Mouse (Mus musculus): ENCODE measurements around the gene Trpc4. TPM values are rescaled to one million over a fixed set of nuclear protein-coding genes. Genes with fewer than 3 reads are reported as not detected.

The Trpc4 gene
- polyA plus RNA-seq, 1 experiment from 2014 or later = 0.05 TPM

DNA sequence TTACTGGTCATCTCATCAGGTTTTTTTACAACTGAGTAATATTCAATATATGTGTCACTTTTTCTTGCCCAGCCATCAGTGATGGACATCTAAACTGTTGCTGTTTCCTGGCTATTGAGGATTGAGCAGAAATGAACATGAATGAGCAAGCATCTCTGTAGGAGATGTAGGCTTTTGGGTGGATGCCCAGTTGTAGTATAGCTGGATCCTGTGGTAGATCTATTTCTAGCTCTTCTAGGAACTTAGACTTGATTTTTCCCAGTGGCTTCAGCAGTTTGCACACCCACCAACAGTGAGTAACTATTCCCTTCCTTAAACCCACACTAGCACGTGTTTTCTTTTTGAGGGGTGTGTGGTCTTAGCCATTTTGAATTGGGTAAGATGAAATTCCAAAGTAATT is 87.3 kb downstream of the Trpc4 start:
- Histone ChIP-seq H3K27me3 (ENCODE audit: control insufficient read depth, insufficient read depth, low read depth, low read length) (no peaks in the 10 kb centered on the region), H3K27ac (ENCODE audit: low read length) (no peak overlapping the region), H3K4me2 (ENCODE audit: low read depth, low read length) (no peak overlapping the region), H3K36me3 (ENCODE audit: control insufficient read depth, insufficient read depth) (no peaks in the 10 kb centered on the region), H3K4me3 (ENCODE audit: low read depth, low read length) (no peak overlapping the region), H3K9me3 (replicated peaks; ENCODE audit: control insufficient read depth, low read length) (no peaks in the 10 kb centered on the region), H3K9ac (ENCODE audit: low read depth, low read length) (no peak overlapping the region), H3K4me1 (ENCODE audit: control insufficient read depth, low read depth, low read length) (no peaks in the 10 kb centered on the region)
- 46% methylated on average over 1 of the region's 1 CpGs for WGBS (ENCODE audit: insufficient replicate concordance)
- ATAC-seq (ENCODE audit: low read depth) = no peak

DNA sequence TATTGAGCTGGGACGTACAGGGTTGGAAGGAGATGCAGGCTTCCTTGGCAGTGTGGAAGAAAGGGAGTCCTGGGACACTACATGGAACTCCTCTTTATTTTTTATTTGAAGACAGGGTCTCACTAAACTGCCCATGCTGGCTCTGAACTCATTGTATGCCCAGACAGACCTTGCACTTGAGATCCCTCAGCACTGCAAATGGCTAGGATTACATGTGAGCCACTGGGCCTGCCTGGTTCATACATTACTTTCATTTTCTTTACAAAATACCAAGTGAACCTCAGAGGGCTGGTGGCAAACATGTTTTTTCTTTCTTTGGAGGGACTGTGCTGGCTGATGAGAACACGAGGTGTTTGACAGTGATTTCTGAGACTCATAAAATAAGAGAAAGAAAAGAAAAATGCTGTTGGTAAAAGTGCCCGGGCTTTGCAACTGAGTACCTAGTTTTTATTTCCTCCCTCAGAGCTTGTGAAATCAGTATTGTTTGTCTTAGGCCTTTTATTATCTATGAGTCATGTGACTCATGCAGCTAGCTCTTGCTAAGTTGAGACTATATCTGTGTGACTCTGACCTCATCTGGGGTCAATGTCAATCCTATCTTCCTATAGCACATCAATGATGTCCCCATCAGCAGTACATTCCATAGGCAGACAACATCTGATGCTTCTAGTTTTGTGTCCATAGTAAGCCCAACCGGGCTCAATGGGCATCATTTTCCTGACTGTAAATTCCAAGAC is 89.1 kb downstream of the Trpc4 start:
- Histone ChIP-seq H3K4me1 (ENCODE audit: control insufficient read depth, low read depth, low read length) (no peaks in the 10 kb centered on the region), H3K9ac (ENCODE audit: low read depth, low read length) (no peak overlapping the region), H3K27me3 (ENCODE audit: control insufficient read depth, insufficient read depth, low read depth, low read length) (no peaks in the 10 kb centered on the region), H3K4me2 (ENCODE audit: low read depth, low read length) (no peak overlapping the region), H3K36me3 (ENCODE audit: control insufficient read depth, insufficient read depth) (no peaks in the 10 kb centered on the region), H3K4me3 (ENCODE audit: low read depth, low read length) (no peak overlapping the region), H3K27ac (ENCODE audit: low read length) (no peak overlapping the region), H3K9me3 (replicated peaks; ENCODE audit: control insufficient read depth, low read length) (no peaks in the 10 kb centered on the region)
- ATAC-seq (ENCODE audit: low read depth) = no peak
- WGBS (ENCODE audit: insufficient replicate concordance) = 59% methylated on average over 4 of the region's 4 CpGs

DNA sequence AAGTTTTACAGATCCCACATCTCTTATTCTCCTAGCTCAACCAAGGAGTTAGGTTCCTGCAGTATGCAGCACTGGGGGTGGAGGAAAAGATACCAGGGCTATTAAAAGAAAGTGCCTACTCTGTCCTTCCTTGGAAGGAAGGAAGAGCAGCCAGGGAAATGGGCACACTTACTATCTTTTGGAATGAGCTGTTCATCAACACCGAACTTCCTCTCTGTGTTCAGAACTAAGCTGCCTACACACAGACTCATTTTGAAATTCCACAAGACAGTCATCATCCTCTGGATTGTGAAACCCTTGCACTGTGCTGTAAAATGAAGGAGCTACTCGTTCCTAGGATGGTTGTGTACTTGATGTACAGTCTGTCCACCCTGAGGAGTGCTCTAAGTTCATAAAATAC is 90.6 kb downstream of the Trpc4 start:
- Histone ChIP-seq H3K4me2 (ENCODE audit: low read depth, low read length) (no peak overlapping the region), H3K27me3 (ENCODE audit: control insufficient read depth, insufficient read depth, low read depth, low read length) (no peaks in the 10 kb centered on the region), H3K9me3 (replicated peaks; ENCODE audit: control insufficient read depth, low read length) (no peaks in the 10 kb centered on the region), H3K27ac (ENCODE audit: low read length) (no peak overlapping the region), H3K4me3 (ENCODE audit: low read depth, low read length) (no peak overlapping the region), H3K4me1 (ENCODE audit: control insufficient read depth, low read depth, low read length) (no peaks in the 10 kb centered on the region), H3K36me3 (ENCODE audit: control insufficient read depth, insufficient read depth) (no peaks in the 10 kb centered on the region), H3K9ac (ENCODE audit: low read depth, low read length) (no peak overlapping the region)
- 32% methylated on average over 2 of the region's 2 CpGs for WGBS (ENCODE audit: insufficient replicate concordance)
- no peak for ATAC-seq (ENCODE audit: low read depth)

DNA sequence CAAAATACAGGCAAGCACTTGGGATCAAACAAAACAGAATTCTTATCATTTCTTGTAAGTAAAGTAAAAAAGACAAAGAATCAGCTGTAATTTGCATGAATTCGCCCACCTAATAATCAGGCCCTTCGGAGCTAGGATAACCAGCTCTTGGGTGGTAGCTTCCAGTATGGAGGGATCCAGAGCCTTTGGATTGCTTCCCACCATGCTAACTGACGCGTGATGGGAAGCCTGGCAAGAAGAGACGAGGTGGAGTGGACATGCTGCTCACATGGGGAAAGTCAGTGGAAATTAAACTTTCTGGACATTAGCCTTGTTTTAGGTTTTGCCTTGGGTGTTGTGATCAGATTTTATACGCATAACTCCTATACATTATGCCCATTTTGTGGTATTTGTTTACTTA is 93.5 kb downstream of the Trpc4 start:
- Histone ChIP-seq H3K27me3 (ENCODE audit: control insufficient read depth, insufficient read depth, low read depth, low read length) (no peaks in the 10 kb centered on the region), H3K9ac (ENCODE audit: low read depth, low read length) (no peak overlapping the region), H3K4me3 (ENCODE audit: low read depth, low read length) (no peak overlapping the region), H3K27ac (ENCODE audit: low read length) (no peak overlapping the region), H3K36me3 (ENCODE audit: control insufficient read depth, insufficient read depth) (no peaks in the 10 kb centered on the region), H3K4me2 (ENCODE audit: low read depth, low read length) (no peak overlapping the region), H3K4me1 (ENCODE audit: control insufficient read depth, low read depth, low read length) (no peaks in the 10 kb centered on the region), H3K9me3 (replicated peaks; ENCODE audit: control insufficient read depth, low read length) (no peaks in the 10 kb centered on the region)
- ATAC-seq (ENCODE audit: low read depth) = no peak
- WGBS (ENCODE audit: insufficient replicate concordance) = 60% methylated on average over 6 of the region's 6 CpGs

DNA sequence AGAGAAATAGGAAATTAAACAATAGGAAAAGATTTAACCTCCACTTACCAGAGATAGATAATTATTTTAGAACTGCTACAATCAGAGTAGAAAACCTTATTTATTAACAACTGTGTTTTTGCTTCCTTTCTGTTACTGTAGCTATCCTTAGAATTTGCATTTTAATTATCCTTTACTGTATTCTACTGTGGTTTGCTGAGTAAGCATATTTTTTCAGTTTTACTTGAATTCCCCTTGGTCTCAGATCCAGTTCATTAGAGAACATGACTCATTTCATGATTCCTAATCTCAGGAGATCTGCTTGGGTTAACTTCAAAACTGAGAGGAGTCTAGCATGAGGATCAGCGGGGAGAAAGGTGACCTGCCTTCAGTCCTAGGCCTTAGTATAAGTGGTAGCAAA is 111.1 kb downstream of the Trpc4 start:
- 73% methylated on average over 1 of the region's 1 CpGs for WGBS (ENCODE audit: insufficient replicate concordance)
- H3K9ac ChIP-seq (ENCODE audit: low read depth, low read length) = no peak overlapping the region
- no peak overlapping the region for H3K4me2 ChIP-seq (ENCODE audit: low read depth, low read length)
- H3K27ac ChIP-seq (ENCODE audit: low read length) = no peak overlapping the region
- no peaks in the 10 kb centered on the region for H3K9me3 ChIP-seq (replicated peaks; ENCODE audit: control insufficient read depth, low read length)
- no peaks in the 10 kb centered on the region for H3K27me3 ChIP-seq (ENCODE audit: control insufficient read depth, insufficient read depth, low read depth, low read length)
- H3K4me3 ChIP-seq (ENCODE audit: low read depth, low read length) = no peak overlapping the region
- no peaks in the 10 kb centered on the region for H3K36me3 ChIP-seq (ENCODE audit: control insufficient read depth, insufficient read depth)
- no peaks in the 10 kb centered on the region for H3K4me1 ChIP-seq (ENCODE audit: control insufficient read depth, low read depth, low read length)
- no peak for ATAC-seq (ENCODE audit: low read depth)

DNA sequence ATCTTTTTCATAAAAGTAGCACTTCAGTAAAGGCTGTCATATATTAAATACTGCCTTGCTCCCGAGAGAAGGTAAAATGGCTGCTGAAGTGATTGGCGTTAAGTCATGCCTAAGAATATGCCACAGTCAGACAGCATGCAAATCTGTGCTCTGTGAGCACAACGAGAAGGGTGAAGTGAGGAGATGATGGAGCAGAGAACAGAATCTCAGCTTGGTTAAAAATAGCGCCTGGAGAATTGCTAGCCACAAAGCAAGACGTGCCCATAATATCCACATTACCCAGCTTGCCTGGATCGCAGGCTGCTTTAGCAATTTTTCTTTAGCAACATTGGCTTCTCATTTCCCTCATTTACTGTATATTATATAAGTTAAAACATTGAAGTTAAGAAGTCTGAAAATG is 113.3 kb downstream of the Trpc4 start:
- WGBS (ENCODE audit: insufficient replicate concordance) = 60% methylated on average over 6 of the region's 6 CpGs
- Histone ChIP-seq H3K9ac (ENCODE audit: low read depth, low read length) (no peak overlapping the region), H3K27ac (ENCODE audit: low read length) (no peak overlapping the region), H3K9me3 (replicated peaks; ENCODE audit: control insufficient read depth, low read length) (no peaks in the 10 kb centered on the region), H3K4me1 (ENCODE audit: control insufficient read depth, low read depth, low read length) (no peaks in the 10 kb centered on the region), H3K4me3 (ENCODE audit: low read depth, low read length) (no peak overlapping the region), H3K27me3 (ENCODE audit: control insufficient read depth, insufficient read depth, low read depth, low read length) (no peaks in the 10 kb centered on the region), H3K36me3 (ENCODE audit: control insufficient read depth, insufficient read depth) (no peaks in the 10 kb centered on the region), H3K4me2 (ENCODE audit: low read depth, low read length) (no peak overlapping the region)
- ATAC-seq (ENCODE audit: low read depth) = no peak

DNA sequence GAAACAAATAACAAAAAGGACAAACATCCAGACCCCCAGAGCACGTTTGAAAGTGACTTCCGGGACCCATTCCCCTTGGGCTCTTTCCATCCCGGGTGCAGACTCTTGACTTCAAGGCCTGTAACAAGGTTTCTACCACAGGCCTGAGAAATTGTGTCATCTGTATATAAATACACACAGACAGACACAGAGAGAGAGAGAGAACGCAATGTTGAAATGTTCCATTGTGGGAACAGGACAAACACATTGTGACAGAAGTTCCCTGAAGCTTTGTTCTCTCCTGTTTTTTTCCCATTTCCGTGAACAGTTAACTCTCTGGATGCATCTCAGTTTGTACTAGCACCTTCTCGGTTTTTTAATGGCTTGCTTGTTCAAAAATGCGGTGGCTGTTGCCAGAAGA is 118.8 kb downstream of the Trpc4 start:
- WGBS (ENCODE audit: insufficient replicate concordance) = 57% methylated on average over 7 of the region's 7 CpGs
- H3K4me2 ChIP-seq (ENCODE audit: low read depth, low read length) = no peak overlapping the region
- H3K27ac ChIP-seq (ENCODE audit: low read length) = no peak overlapping the region
- no peak for ATAC-seq (ENCODE audit: low read depth)
- no peak overlapping the region for H3K9ac ChIP-seq (ENCODE audit: low read depth, low read length)
- no peaks in the 10 kb centered on the region for H3K36me3 ChIP-seq (ENCODE audit: control insufficient read depth, insufficient read depth)
- no peaks in the 10 kb centered on the region for H3K9me3 ChIP-seq (replicated peaks; ENCODE audit: control insufficient read depth, low read length)
- H3K4me3 ChIP-seq (ENCODE audit: low read depth, low read length) = no peak overlapping the region
- H3K27me3 ChIP-seq (ENCODE audit: control insufficient read depth, insufficient read depth, low read depth, low read length) = no peaks in the 10 kb centered on the region
- H3K4me1 ChIP-seq (ENCODE audit: control insufficient read depth, low read depth, low read length) = no peaks in the 10 kb centered on the region

DNA sequence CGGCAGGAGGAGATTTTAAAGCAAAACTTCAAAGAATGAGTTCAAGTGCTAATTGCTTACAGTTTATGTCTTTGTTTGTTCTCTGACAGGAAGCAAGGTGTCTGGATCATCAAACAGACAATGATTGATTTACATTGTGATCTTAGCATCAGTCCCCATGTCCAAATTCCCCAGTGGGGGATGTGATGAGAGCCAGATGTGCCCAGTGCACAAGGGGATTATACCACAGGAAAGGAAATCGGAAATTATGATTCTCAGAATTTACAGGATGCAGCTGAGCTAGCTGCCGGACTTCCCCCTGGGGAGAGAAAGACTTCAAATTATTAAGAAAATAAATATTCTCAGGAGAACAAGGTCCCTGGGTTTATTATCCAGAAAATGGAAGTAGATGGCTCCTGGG is 133.9 kb downstream of the Trpc4 start:
- ATAC-seq (ENCODE audit: low read depth) = no peak
- 50% methylated on average over 3 of the region's 3 CpGs for WGBS (ENCODE audit: insufficient replicate concordance)

DNA sequence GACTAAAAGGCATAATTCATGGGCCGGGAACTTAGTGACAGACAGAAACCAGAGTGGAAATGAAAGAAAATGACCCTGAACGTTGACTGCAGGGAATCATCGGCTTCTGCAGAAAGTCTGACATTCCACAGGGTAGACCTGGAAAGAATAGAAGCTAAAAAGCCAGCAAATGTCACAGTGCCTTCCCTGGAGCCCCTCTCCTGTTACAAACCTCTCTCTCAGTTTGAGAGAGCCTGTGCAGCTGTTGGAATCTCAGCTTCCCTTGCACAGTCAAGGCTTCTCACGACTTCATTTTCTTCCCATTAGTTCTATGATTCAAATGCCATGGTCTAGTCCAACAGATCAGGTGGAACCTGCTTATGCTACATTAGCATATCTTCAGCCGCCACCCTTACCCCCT is 154.8 kb downstream of the Trpc4 start:
- Histone ChIP-seq H3K27me3 (ENCODE audit: control insufficient read depth, insufficient read depth, low read depth, low read length) (no peaks in the 10 kb centered on the region), H3K4me1 (ENCODE audit: control insufficient read depth, low read depth, low read length) (no peaks in the 10 kb centered on the region), H3K9ac (ENCODE audit: low read depth, low read length) (no peak overlapping the region), H3K4me3 (ENCODE audit: low read depth, low read length) (no peak overlapping the region), H3K9me3 (replicated peaks; ENCODE audit: control insufficient read depth, low read length) (no peaks in the 10 kb centered on the region), H3K36me3 (ENCODE audit: control insufficient read depth, insufficient read depth) (no peaks in the 10 kb centered on the region), H3K27ac (ENCODE audit: low read length) (no peak overlapping the region), H3K4me2 (ENCODE audit: low read depth, low read length) (no peak overlapping the region)
- 40% methylated on average over 5 of the region's 5 CpGs for WGBS (ENCODE audit: insufficient replicate concordance)
- ATAC-seq (ENCODE audit: low read depth) = no peak

More for the DNA sequence above, 133.9 kb downstream of the Trpc4 start:
- no peak overlapping the region for H3K4me3 ChIP-seq (ENCODE audit: low read depth, low read length)
- no peaks in the 10 kb centered on the region for H3K4me1 ChIP-seq (ENCODE audit: control insufficient read depth, low read depth, low read length)
- no peaks in the 10 kb centered on the region for H3K27me3 ChIP-seq (ENCODE audit: control insufficient read depth, insufficient read depth, low read depth, low read length)
- no peak overlapping the region for H3K27ac ChIP-seq (ENCODE audit: low read length)
- H3K4me2 ChIP-seq (ENCODE audit: low read depth, low read length) = no peak overlapping the region
- no peak overlapping the region for H3K9ac ChIP-seq (ENCODE audit: low read depth, low read length)
- no peaks in the 10 kb centered on the region for H3K36me3 ChIP-seq (ENCODE audit: control insufficient read depth, insufficient read depth)
- H3K9me3 ChIP-seq (replicated peaks; ENCODE audit: control insufficient read depth, low read length) = no peaks in the 10 kb centered on the region
